In genomic region chr9:65398279-65398678, GRCm38 (mm10) we compare ENCODE assay signal across 8 mouse cellular contexts. TPM values are rescaled to one million over a fixed set of nuclear protein-coding genes. Genes with fewer than 3 reads are reported as not detected.
DNase-seq lines count a peak whose midpoint lies in the region; ATAC-seq and TF ChIP-seq lines count a peak whose summit lies in the region.

TSS of gene Rasl12 (plus strand) at chr9:65398506.

- no peak within 1 kb of the TSS for H3K9ac ChIP-seq in CH12.LX (ENCODE audit: insufficient read depth, low read depth)
- H3K9ac ChIP-seq in heart, embryonic 14.5 days (ENCODE audit: low read length): peak within 1 kb of the TSS; percentile 72
- peak within 1 kb of the TSS; percentile 55 for H3K9ac ChIP-seq in kidney, postnatal 0 days (ENCODE audit: low read depth, low read length)
- H3K9ac ChIP-seq in liver, embryonic 15.5 days: no peak within 1 kb of the TSS
- peak within 1 kb of the TSS; percentile 64 for H3K9ac ChIP-seq in neural tube, embryonic 11.5 days (ENCODE audit: low read length)

- H3K27ac ChIP-seq in CH12.LX (ENCODE audit: insufficient read depth, low read depth): no peak within 1 kb of the TSS
- H3K27ac ChIP-seq in forebrain, embryonic 10.5 days: peak within 1 kb of the TSS; percentile 81
- H3K27ac ChIP-seq in heart, embryonic 14.5 days (replicated peaks in 1 of 2; ENCODE audit: control insufficient read depth in 1 of 2, insufficient read depth in 1 of 2, low read depth in 2 of 2, low read length in 2 of 2): no peak within 1 kb of the TSS; a peak in 1 of 4 replicates
- no peak within 1 kb of the TSS for H3K27ac ChIP-seq in kidney, postnatal 0 days
- H3K27ac ChIP-seq in liver, embryonic 15.5 days (replicated peaks): no peak within 1 kb of the TSS
- H3K27ac ChIP-seq in neural tube, embryonic 11.5 days (ENCODE audit: low read depth, low read length): no peak within 1 kb of the TSS
- H3K27ac ChIP-seq in testis, adult 2 months (ENCODE audit: control insufficient read depth, insufficient read depth, low read depth, low read length): peak within 1 kb of the TSS; percentile 56

- peak within 1 kb of the TSS; percentile 79 for H3K4me2 ChIP-seq in CH12.LX (ENCODE audit: insufficient read depth, low read depth, poor library complexity, severe bottlenecking)
- H3K4me2 ChIP-seq in heart, embryonic 14.5 days (ENCODE audit: low read length): peak within 1 kb of the TSS; percentile 85
- peak within 1 kb of the TSS; percentile 76 for H3K4me2 ChIP-seq in kidney, postnatal 0 days (ENCODE audit: low read length)
- H3K4me2 ChIP-seq in liver, embryonic 15.5 days: peak within 1 kb of the TSS; percentile 78
- peak within 1 kb of the TSS; percentile 72 for H3K4me2 ChIP-seq in neural tube, embryonic 11.5 days (ENCODE audit: low read depth)

- ATAC-seq in heart, embryonic 14.5 days (ENCODE audit: insufficient number of reproducible peaks, insufficient read depth, low FRiP score, low read depth): peak; percentile 47; the same call in 1 of the 2 replicates
- ATAC-seq in kidney, postnatal 0 days (replicated peaks; ENCODE audit: low FRiP score, low read depth): peak; percentile 68; the same call in 1 of the 2 replicates
- ATAC-seq in liver, embryonic 15.5 days (ENCODE audit: insufficient read depth): no peak
- peak; percentile 55; the same call in 1 of the 2 replicates for ATAC-seq in neural tube, embryonic 11.5 days (ENCODE audit: insufficient read depth, low FRiP score, low TSS enrichment)

- WGBS in forebrain, embryonic 10.5 days: 0% methylated on average over 24 of the region's 24 CpGs
- under 1% methylated on average over 24 of the region's 24 CpGs for WGBS in heart, embryonic 14.5 days
- WGBS in kidney, postnatal 0 days: under 1% methylated on average over 24 of the region's 24 CpGs
- 1% methylated on average over 24 of the region's 24 CpGs for WGBS in liver, embryonic 15.5 days (ENCODE audit: insufficient replicate concordance)
- whole genome bisulfite sequencing in neural tube, embryonic 11.5 days: under 1% methylated on average over 24 of the region's 24 CpGs

- H3K9me3 ChIP-seq in CH12.LX (replicated peaks; ENCODE audit: low read length): no peaks in the 10 kb centered on the region
- H3K9me3 ChIP-seq in forebrain, embryonic 10.5 days: no peaks in the 10 kb centered on the region
- H3K9me3 ChIP-seq in heart, embryonic 14.5 days (ENCODE audit: control insufficient read depth, low read length): no peaks in the 10 kb centered on the region
- no peaks in the 10 kb centered on the region for H3K9me3 ChIP-seq in kidney, postnatal 0 days (replicated peaks; ENCODE audit: low read length)
- no peaks in the 10 kb centered on the region for H3K9me3 ChIP-seq in liver, embryonic 15.5 days (replicated peaks)
- H3K9me3 ChIP-seq in neural tube, embryonic 11.5 days (ENCODE audit: control insufficient read depth, low read length): no peaks in the 10 kb centered on the region

- no peaks in the 10 kb centered on the region for H3K36me3 ChIP-seq in CH12.LX (replicated peaks in 1 of 2; ENCODE audit: control insufficient read depth in 1 of 2, insufficient read depth in 1 of 2, low read length in 1 of 2)
- no peaks in the 10 kb centered on the region for H3K36me3 ChIP-seq in forebrain, embryonic 10.5 days (replicated peaks)
- H3K36me3 ChIP-seq in heart, embryonic 14.5 days (ENCODE audit: control insufficient read depth, insufficient read depth, low read length): no peaks in the 10 kb centered on the region
- no peaks in the 10 kb centered on the region for H3K36me3 ChIP-seq in kidney, postnatal 0 days (ENCODE audit: insufficient read depth, low read length)
- no peaks in the 10 kb centered on the region for H3K36me3 ChIP-seq in liver, embryonic 15.5 days (replicated peaks)
- no peaks in the 10 kb centered on the region for H3K36me3 ChIP-seq in neural tube, embryonic 11.5 days (ENCODE audit: control insufficient read depth, insufficient read depth, low read length)
- H3K36me3 ChIP-seq in testis, adult 2 months (ENCODE audit: control insufficient read depth, insufficient read depth, low read length): no peaks in the 10 kb centered on the region

- in situ Hi-C loops in CH12.LX (cut with MboI; ENCODE audit: low pct_ligation_motif_present, low pct_unique_long_range_greater_than_20kb, low sequenced_read_pairs): no loop called here

- H3K79me2 ChIP-seq in CH12.LX (replicated peaks; ENCODE audit: control insufficient read depth, extremely low read depth, insufficient read depth, poor library complexity, severe bottlenecking): no peaks in the 10 kb centered on the region

- TF ChIP-seq POLR2A in CH12.LX (IDR thresholded peaks at IDR 0.05; ENCODE audit: low read depth, low read length): no peak
- TF ChIP-seq POLR2A in brain, embryonic 14.5 days (IDR thresholded peaks at IDR 0.05; ENCODE audit: borderline replicate concordance, extremely low read depth, insufficient read depth, insufficient read length, poor library complexity, severe bottlenecking): peak; percentile 33; the same call in 1 of the 2 replicates
- peak; percentile 45; the same call in 1 of the 2 replicates for TF ChIP-seq POLR2A in testis, adult 2 months (IDR thresholded peaks at IDR 0.05; ENCODE audit: control insufficient read depth, low read depth, low read length)

- H3K27me3 ChIP-seq in CH12.LX (replicated peaks): peaks cover 7% of the 10 kb centered on the region
- peaks cover 47% of the 10 kb centered on the region for H3K27me3 ChIP-seq in forebrain, embryonic 10.5 days (ENCODE audit: poor library complexity, severe bottlenecking)
- no peaks in the 10 kb centered on the region; the same call in 1 of the 2 replicates for H3K27me3 ChIP-seq in heart, embryonic 14.5 days (ENCODE audit: control insufficient read depth, insufficient read depth, low read length)
- no peaks in the 10 kb centered on the region for H3K27me3 ChIP-seq in kidney, postnatal 0 days (ENCODE audit: insufficient read depth, low read length)
- H3K27me3 ChIP-seq in liver, embryonic 15.5 days: peaks cover 32% of the 10 kb centered on the region; the same call in 1 of the 2 replicates
- H3K27me3 ChIP-seq in neural tube, embryonic 11.5 days (ENCODE audit: control insufficient read depth, insufficient read depth, low read length): no peaks in the 10 kb centered on the region
- H3K27me3 ChIP-seq in testis, adult 2 months (ENCODE audit: control insufficient read depth, insufficient read depth, low read length): no peaks in the 10 kb centered on the region

- TF ChIP-seq CTCF in CH12.LX (conservative IDR thresholded peaks at IDR 0.05 in 1 of 2, IDR thresholded peaks at IDR 0.05 in 1 of 2; ENCODE audit: low read depth in 2 of 2, low read length in 2 of 2): no peak
- no peak for TF ChIP-seq CTCF in brain, embryonic 14.5 days (IDR thresholded peaks at IDR 0.05; ENCODE audit: borderline replicate concordance, extremely low read depth, insufficient read depth, insufficient read length)
- TF ChIP-seq CTCF in kidney, postnatal 0 days (IDR thresholded peaks at IDR 0.05; ENCODE audit: low read depth): no peak
- TF ChIP-seq CTCF in testis, adult 2 months (IDR thresholded peaks at IDR 0.05; ENCODE audit: control insufficient read depth, insufficient read depth, insufficient replicate concordance, low read depth, low read length): no peak

- dilution Hi-C loops in CH12.LX (cut with MboI; ENCODE audit: extremely low pct_ligation_motif_present, extremely low pct_unique_long_range_greater_than_20kb, low sequenced_read_pairs): no loop called here

- H3K4me1 ChIP-seq in CH12.LX (ENCODE audit: control insufficient read depth in 1 of 2, insufficient read depth in 2 of 2): peaks cover 0 to 6% of the 10 kb centered on the region in 2 experiments; a peak in 1 of 4 replicates
- peaks cover 15% of the 10 kb centered on the region for H3K4me1 ChIP-seq in forebrain, embryonic 10.5 days
- H3K4me1 ChIP-seq in heart, embryonic 14.5 days (ENCODE audit: control insufficient read depth in 2 of 2, insufficient read depth in 2 of 2, low read length in 2 of 2): peaks cover 0 to 6% of the 10 kb centered on the region in 2 experiments; a peak in 2 of 4 replicates
- no peaks in the 10 kb centered on the region; the same call in 1 of the 2 replicates for H3K4me1 ChIP-seq in kidney, postnatal 0 days (replicated peaks; ENCODE audit: insufficient read depth, low read length)
- H3K4me1 ChIP-seq in liver, embryonic 15.5 days (replicated peaks): peaks cover 10% of the 10 kb centered on the region
- no peaks in the 10 kb centered on the region; the same call in 1 of the 2 replicates for H3K4me1 ChIP-seq in neural tube, embryonic 11.5 days (ENCODE audit: control insufficient read depth, insufficient read depth, low read length)
- peaks cover 3% of the 10 kb centered on the region for H3K4me1 ChIP-seq in testis, adult 2 months (ENCODE audit: control insufficient read depth, insufficient read depth, low read length)

- no peak for TF ChIP-seq EP300 in CH12.LX (IDR thresholded peaks at IDR 0.05; ENCODE audit: low read length)

- DNase-seq in CH12.LX (ENCODE audit: extremely low read depth): no peak
- peak; percentile 85 for DNase-seq in brain, embryonic 14.5 days (ENCODE audit: low read depth)
- DNase-seq in forebrain, embryonic 10.5 days (ENCODE audit: extremely low spot score, low spot score): peak; percentile 83
- peak; percentile 76 for DNase-seq in kidney, postnatal 0 days (ENCODE audit: low spot score)
- peak; percentile 84 for DNase-seq in neural tube, embryonic 11.5 days (ENCODE audit: low spot score)

- H3K4me3 ChIP-seq in CH12.LX (replicated peaks in 1 of 3; ENCODE audit: low read depth in 2 of 3, low read length in 2 of 3, poor library complexity in 1 of 3): peak within 1 kb of the TSS in 1 of 3 experiments; percentile 52
- H3K4me3 ChIP-seq in forebrain, embryonic 10.5 days: peak within 1 kb of the TSS; percentile 60
- H3K4me3 ChIP-seq in heart, embryonic 14.5 days (ENCODE audit: control insufficient read depth in 1 of 2, insufficient read depth in 1 of 2, low read depth in 1 of 2, low read length in 2 of 2): peak within 1 kb of the TSS; percentile 56 to 62
- peak within 1 kb of the TSS; percentile 44 for H3K4me3 ChIP-seq in kidney, postnatal 0 days (replicated peaks; ENCODE audit: low read depth, low read length)
- peak within 1 kb of the TSS; percentile 48 for H3K4me3 ChIP-seq in liver, embryonic 15.5 days (replicated peaks)
- H3K4me3 ChIP-seq in neural tube, embryonic 11.5 days (ENCODE audit: low read depth, low read length): peak within 1 kb of the TSS; percentile 43
- peak within 1 kb of the TSS; percentile 77 for H3K4me3 ChIP-seq in testis, adult 2 months (ENCODE audit: control insufficient read depth, low read depth, low read length)

- no peak for TF ChIP-seq RAD21 in CH12.LX (IDR thresholded peaks at IDR 0.05; ENCODE audit: low read depth, low read length)

RNA-seq across cellular contexts. Expression of gene Rasl12, which starts in this region (rescaled TPM):
- total RNA-seq in CH12.LX (2012; rRNA removed): 0.08 and 0.13 TPM in 2 replicates
- total RNA-seq in CH12.LX (2014; rRNA removed): 0.09 TPM in 1 of 2 replicates, not detected in the other
- polyA plus RNA-seq in CH12.LX (2012; ENCODE audit: insufficient read length, low read depth): not detected in 2 replicates
- polyA plus RNA-seq in brain, embryonic 14.5 days (2012; rRNA removed): 7.1 and 8.0 TPM in 2 replicates
- polyA plus RNA-seq in forebrain, embryonic 10.5 days (2016; fragmentation: Nextera tagmentation; extraction: Ambion mirVana): 6.3 and 7.2 TPM in 2 replicates
- 5.5 and 6.1 TPM in 2 replicates for polyA plus RNA-seq in heart, embryonic 14.5 days (2014; fragmentation: Nextera tagmentation; extraction: Ambion mirVana)
- 10.4 and 10.7 TPM in 2 replicates for polyA plus RNA-seq in kidney, postnatal 0 days (2015; fragmentation: Nextera tagmentation; extraction: Ambion mirVana)
- polyA plus RNA-seq in liver, embryonic 15.5 days (2015; fragmentation: Nextera tagmentation; extraction: Ambion mirVana): 0.10 and 0.23 TPM in 2 replicates
- polyA plus RNA-seq in neural tube, embryonic 11.5 days (2014; fragmentation: Nextera tagmentation; extraction: Ambion mirVana): 6.9 and 7.8 TPM in 2 replicates
- 5.5 and 6.6 TPM in 2 replicates for polyA plus RNA-seq in testis, adult 2 months (2012; rRNA removed)

Comparison
In these comparisons a context has a peak if more than half of its experiments do, and no peak if none do; other contexts are left out.
1. H3K27ac ChIP-seq: peak in forebrain, embryonic 10.5 days (single experiment) and testis, adult 2 months (single experiment); none in CH12.LX (single experiment), heart, embryonic 14.5 days (0 of 2), kidney, postnatal 0 days (single experiment), liver, embryonic 15.5 days (single experiment) and neural tube, embryonic 11.5 days (single experiment).
2. H3K9ac ChIP-seq: peak in heart, embryonic 14.5 days (single experiment), kidney, postnatal 0 days (single experiment) and neural tube, embryonic 11.5 days (single experiment); none in CH12.LX (single experiment) and liver, embryonic 15.5 days (single experiment).
3. Peak in every context shown above with its lines, with median percentiles within 50 percentile points of each other: H3K4me2 ChIP-seq.